Mouse (Mus musculus) urinary bladder, adult 18-20 months (tissue): ENCODE data around the gene Epb41l3.

Experiments used
- DNase-seq, 2 experiments: peaks; one replicate each; pipeline ENCODE4 v3.0.0; 2022; ENCODE audit warnings: low spot score in 2 of 2, mixed read lengths in 2 of 2

Gene Epb41l3

GRCm38 (mm10) chr17:69181560-69182316, 106.3 kb downstream of the Epb41l3 start:
- DNase-seq = no peak

DNA sequence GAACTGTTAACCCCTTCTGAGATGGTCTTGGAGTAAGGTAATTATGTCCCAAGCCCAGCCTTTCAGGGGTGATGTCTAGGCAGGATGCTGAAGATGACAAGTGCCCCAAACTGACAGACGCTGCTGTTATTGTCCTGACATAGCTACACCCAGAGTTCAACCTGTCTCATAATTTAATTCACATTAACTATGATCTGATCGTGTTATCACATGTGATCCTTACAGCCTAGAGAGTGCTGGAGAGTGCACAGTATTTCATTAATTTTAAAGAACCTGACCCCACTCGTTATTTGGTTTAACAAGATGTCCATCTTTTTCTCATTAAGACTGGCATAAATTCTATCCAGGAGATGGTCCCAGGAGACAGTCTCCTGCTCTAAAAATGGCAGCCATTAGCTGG, 112.3 kb downstream of the Epb41l3 start:
- DNase-seq = no peak

DNA sequence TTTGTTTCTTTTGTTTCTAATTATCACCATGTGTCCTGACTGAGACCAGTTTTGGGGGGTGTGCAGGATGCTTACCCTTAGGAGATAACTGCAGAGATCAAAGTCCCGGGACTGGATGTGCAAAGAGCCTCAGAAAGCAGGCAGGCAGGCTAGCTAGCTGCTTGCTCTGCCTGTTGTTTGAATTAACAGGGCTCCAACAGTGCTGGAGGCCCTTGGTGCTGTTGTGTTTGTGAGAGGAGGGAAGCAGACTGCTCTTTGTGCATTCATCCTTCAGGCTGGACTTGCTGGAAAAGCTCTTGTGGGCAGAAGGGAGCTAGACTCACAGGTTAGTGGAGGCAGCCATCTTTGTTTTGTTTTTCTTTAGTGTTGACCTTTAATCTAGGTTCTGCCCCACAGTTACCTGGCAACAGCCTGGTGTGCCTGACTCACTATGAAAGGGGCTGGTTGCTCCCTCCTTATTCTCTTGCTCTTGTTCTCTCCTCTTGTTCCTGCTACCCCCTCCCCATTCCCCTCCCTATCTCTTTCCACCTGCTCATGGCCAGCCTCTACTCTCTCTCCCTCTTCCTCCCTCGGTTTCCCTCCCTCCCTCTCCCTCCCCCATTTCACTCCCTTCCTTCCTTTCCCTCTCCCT, 117.5 kb downstream of the Epb41l3 start:
- DNase-seq = no peak

- DNase-seq = no peak
Observed at GRCm38 (mm10) chr17:69194599-69194998, 119.1 kb downstream of the Epb41l3 start.

- DNase-seq = no peak
Observed at GRCm38 (mm10) chr17:69195758-69196157, 120.3 kb downstream of the Epb41l3 start.

GRCm38 (mm10) chr17:69196656-69197055, 121.2 kb downstream of the Epb41l3 start:
- no peak for DNase-seq

- no peak for DNase-seq
Observed at GRCm38 (mm10) chr17:69198805-69199204, 123.3 kb downstream of the Epb41l3 start.

GRCm38 (mm10) chr17:69199827-69200226, 124.3 kb downstream of the Epb41l3 start:
- DNase-seq = no peak

DNA sequence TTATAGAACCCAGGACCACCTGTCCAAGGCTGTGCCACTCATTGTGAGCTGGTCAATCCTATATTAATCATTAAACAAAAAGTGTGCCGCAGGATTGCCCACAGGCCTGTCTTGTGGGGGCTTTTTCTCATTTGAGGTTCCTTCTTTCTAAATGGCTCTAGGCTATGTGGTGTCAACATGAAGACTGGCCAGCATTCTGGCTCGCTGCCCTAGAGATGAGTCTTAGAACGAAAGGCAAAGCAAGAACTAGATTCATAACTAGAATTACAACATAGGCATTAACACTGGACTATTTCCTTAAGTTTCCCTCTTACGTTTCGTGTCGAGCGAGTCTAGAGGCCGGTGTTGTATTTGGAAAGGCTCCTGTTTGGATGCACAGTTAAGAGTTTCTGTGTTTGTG, 125.5 kb downstream of the Epb41l3 start:
- no peak for DNase-seq

- no peak for DNase-seq
Observed at GRCm38 (mm10) chr17:69205282-69205999, 130.0 kb downstream of the Epb41l3 start.

DNA sequence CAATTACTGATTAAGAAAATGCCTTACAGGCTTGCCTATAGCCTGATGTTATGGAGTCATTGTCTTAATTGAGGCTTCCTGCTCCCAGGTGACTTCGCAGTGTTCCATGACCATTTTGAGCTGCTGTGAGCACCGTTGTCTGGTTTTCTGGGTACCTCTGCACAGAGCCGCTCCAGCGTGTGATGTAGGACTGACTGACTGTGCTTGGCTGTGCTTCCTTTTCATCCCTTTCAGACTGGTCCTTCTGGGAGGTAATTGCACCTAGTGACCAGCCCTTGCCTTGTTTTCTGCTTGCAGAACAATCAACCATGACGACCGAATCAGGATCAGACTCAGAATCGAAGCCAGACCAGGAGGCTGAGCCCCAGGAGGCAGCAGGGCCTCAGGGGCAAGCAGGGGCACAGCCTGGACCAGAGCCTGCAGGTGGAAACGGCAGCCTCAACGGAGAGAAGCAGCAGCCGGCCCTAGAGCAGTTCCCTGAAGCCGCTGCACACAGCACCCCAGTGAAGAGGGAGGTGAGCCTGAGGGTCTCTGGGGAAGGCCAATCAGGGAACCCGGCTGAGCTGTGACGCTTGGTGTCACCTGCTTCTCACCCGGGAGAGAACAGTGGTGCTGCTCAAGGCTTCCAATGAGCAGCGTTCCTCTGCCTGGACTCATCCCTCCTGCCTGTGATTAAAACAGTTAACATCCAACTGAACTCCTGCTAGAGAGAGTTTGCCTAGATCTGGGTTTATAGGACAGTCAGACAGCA, 132.3 kb downstream of the Epb41l3 start:
- DNase-seq = no peak

DNA sequence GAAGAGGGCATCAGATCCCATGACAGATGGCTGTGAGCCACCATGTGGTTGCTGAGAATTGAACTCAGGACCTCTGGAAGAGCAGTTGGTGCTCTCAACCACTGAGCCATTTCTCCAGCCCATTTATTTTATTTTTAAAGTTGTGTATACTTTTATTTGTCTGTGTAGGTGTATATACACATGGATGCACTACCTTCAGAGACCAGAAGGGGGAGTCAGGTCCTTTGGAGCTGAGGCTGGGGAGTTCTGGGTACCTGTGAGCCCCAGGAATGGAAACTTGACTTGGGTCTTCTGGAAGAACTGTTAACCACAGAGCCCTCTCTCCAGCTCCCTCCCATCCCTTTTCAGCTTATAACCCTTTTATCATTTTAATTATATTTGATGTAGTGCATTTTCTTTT, 135.6 kb downstream of the Epb41l3 start:
- DNase-seq = no peak

- no peak for DNase-seq
Observed at GRCm38 (mm10) chr17:69216120-69216519, 140.6 kb downstream of the Epb41l3 start.

DNA sequence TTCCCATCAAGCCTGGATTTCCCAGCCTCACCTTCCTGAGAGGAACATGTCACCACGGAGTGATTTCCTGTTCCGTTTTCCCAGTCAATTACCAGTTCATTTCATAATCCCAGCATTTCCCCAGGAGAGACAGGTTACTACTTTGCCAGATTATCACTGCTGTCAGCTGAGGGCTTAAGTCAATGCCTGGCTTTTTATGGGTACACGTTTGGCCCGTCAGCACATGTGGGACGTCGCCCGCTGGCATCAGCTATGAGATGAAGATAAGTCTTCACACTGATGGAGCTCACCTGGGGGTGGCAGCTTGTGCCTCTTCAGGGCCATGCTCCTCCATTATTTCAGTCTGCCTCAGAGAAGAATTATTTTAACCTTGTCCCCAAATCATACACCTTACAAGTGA, 145.4 kb downstream of the Epb41l3 start:
- no peak for DNase-seq

GRCm38 (mm10) chr17:69221377-69221776, 145.9 kb downstream of the Epb41l3 start:
- DNase-seq = no peak

DNA sequence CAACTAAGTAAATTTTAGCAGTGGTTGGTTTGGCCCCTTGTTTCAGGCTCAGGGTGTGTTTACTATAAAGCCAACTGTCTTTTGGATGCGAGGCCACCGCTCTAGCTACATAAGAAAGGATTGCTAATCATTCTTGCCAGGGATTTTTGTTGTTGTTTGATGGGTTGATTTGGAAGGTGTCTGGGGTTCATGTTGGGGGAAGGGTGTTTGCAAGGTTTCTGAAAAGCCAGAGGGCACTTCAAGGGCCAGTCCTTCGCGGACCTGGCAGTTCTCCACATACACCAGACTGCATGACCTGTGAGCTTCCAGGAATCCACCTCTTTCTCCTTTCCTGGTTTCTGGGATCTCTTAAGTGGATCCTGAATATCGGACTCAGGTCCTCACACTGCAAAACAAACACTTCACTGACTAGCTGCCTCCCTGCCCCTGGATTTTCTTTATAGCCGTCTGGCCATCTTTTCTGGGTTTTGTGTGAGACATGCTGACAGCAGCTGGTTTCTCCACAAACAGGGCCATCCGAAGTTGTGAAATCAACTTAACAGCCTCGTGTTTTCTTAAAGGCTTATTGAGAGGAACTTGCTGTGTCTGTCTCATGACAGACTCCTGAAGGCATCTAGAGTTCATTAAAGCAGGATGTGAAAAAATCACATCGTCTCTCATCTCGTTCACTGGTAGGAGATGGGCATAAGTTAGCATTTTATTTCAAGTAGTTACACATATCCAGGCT, 146.6 kb downstream of the Epb41l3 start:
- no peak for DNase-seq

GRCm38 (mm10) chr17:69225996-69226395, 150.5 kb downstream of the Epb41l3 start:
- no peak for DNase-seq

DNA sequence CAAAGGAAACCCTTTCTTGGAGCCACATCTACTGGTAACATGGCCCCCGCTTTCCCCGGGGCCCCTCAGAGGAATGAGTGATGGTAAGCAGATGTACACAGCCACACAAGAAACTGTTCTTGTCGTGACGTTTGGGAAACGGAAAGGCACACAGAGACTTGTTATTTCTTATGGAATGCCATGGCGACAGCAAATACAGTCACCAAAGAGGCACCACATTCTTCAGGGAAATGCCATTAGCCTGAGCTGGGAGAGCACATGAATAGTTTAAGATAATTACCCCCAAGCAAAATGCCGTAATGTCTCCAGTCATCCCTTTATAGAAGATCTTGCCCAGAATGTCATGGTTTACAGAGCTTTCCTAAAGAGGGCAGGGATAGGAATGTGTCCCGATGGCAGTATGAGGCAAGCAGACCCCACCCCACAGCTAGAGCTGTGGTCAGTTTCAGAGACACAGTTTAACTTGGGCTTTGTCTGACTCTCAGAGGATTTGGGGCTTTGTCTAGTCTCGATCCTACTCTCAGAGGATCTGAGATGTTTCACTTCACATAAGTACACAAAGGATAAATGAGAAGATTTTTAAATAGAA, 152.0 kb downstream of the Epb41l3 start:
- DNase-seq = no peak

- no peak for DNase-seq
Observed at GRCm38 (mm10) chr17:69229451-69229850, 154.0 kb downstream of the Epb41l3 start.

- DNase-seq = no peak
Observed at GRCm38 (mm10) chr17:69230131-69230621, 154.7 kb downstream of the Epb41l3 start.

DNA sequence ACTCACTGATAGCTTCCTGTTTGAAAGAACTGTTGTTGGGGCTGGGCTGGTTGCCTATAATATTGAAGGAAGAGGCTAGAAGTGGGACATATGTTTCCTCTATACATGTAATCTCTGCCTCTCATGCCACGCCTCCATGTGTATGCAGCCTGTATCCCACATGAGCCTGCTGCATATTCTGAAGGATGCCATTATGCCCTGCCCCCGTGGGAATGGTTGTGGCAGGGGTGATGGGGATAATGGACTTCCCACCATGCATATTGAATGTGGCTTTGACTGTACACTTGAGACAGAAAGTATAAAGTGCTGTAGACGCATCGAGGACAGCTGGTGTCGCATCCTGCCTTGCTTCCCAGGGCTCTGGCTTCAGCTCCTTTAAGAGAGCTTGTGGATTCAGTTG, 155.9 kb downstream of the Epb41l3 start:
- no peak for DNase-seq
